Comparison of ENCODE assay signal across 9 mouse cellular contexts in the genomic region with DNA sequence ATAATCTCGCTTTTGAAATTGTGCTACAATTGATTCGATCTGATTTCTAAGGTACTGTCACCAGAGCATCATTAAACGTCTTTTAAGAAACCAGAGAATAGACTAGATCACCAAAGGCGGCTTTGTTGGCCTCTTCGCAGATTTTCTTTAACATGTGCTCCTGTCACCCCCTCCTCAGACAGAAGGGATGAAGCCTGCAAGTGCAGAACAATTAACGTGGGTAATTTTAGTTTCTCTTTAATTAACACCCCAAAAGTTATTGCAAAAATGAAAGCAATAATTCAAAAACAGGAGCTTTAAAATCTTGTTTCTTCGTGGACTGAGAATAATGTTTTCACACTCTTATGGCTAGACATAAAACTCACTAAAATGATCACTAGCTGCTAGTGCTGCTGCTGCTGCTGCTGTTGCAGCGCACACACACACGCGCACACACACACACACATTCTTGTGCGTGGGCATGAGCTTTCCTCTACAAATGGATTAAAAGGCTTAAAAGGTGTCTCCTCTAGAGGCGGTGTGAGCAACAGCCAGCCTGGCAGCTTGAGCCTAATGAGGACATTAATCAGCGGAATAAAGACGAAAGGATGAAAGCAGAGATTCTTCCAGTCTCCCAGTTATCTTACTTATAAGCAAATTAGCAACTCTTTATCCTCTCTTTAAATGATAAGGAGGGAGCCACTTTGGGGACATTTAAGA.
DNase-seq lines count a peak whose midpoint lies in the region; ATAC-seq lines count a peak whose summit lies in the region.
"Had no signal": no experiment of that assay in that cellular context is flagged by ENCODE, and none has a peak within 500 bp of the region (broad histone marks: within the 10 kb centered on the region; RNA-seq: fewer than 3 reads in every experiment).

No protein-coding gene starts in this region.

- no peak overlapping the region for H3K9ac ChIP-seq in forebrain, embryonic 14.5 days (ENCODE audit: low read length)
- no peak overlapping the region for H3K9ac ChIP-seq in midbrain, embryonic 12.5 days (replicated peaks)
- no peak overlapping the region for H3K9ac ChIP-seq in intestine, embryonic 16.5 days (ENCODE audit: low read depth, low read length)

- H3K27ac ChIP-seq in forebrain, embryonic 14.5 days (ENCODE audit: low read depth, low read length) = no peak overlapping the region; the same call in 1 of the 2 replicates
- peak overlapping the region; percentile 16; the same call in 1 of the 2 replicates for H3K27ac ChIP-seq in midbrain, embryonic 12.5 days (replicated peaks)
- no peak overlapping the region for H3K27ac ChIP-seq in intestine, embryonic 16.5 days (ENCODE audit: low read length)
- H3K27ac ChIP-seq: macrophage had no signal

- H3K4me2 ChIP-seq in forebrain, embryonic 14.5 days (ENCODE audit: low read length) = peak overlapping the region; percentile 42
- peak overlapping the region; percentile 41 for H3K4me2 ChIP-seq in midbrain, embryonic 12.5 days (replicated peaks)
- no peak overlapping the region for H3K4me2 ChIP-seq in intestine, embryonic 16.5 days (ENCODE audit: low read depth, low read length)

- ATAC-seq in frontal cortex, adult (ENCODE audit: low TSS enrichment) = peak; percentile 57
- ATAC-seq in forebrain, embryonic 14.5 days = peak; percentile 72
- ATAC-seq in midbrain, embryonic 12.5 days (ENCODE audit: low FRiP score, low read depth) = peak; percentile 67
- ATAC-seq in monocyte, adult 5-6 weeks (replicated peaks; ENCODE audit: insufficient number of reproducible peaks, low FRiP score, low TSS enrichment, poor library complexity, severe bottlenecking) = no peak
- no peak for ATAC-seq in intestine, embryonic 16.5 days

- DNase-seq in frontal cortex, postnatal 14 days (ENCODE audit: low spot score in 2 of 2) = no peak
- DNase-seq in Muller cell, postnatal 12 days (ENCODE audit: inconsistent ontology term) = peak; percentile 66
- DNase-seq in forebrain, embryonic 14.5 days (ENCODE audit: low spot score) = peak; percentile 84
- no peak for DNase-seq in urinary bladder, postnatal 36 days (ENCODE audit: low spot score in 2 of 2)

- no peaks in the 10 kb centered on the region for H3K9me3 ChIP-seq in forebrain, embryonic 14.5 days (replicated peaks; ENCODE audit: control insufficient read depth, low read length)
- no peaks in the 10 kb centered on the region for H3K9me3 ChIP-seq in midbrain, embryonic 12.5 days
- H3K9me3 ChIP-seq in intestine, embryonic 16.5 days (ENCODE audit: control insufficient read depth, low read length) = no peaks in the 10 kb centered on the region

- 6% methylated on average over 14 of the region's 14 CpGs for WGBS in forebrain, embryonic 14.5 days
- WGBS in midbrain, embryonic 12.5 days = 11% methylated on average over 14 of the region's 14 CpGs
- 49% methylated on average over 14 of the region's 14 CpGs for WGBS in intestine, embryonic 16.5 days

- H3K4me1 ChIP-seq in forebrain, embryonic 14.5 days (ENCODE audit: control insufficient read depth, insufficient read depth, low read length) = peaks cover 15% of the 10 kb centered on the region
- peaks cover 32% of the 10 kb centered on the region for H3K4me1 ChIP-seq in midbrain, embryonic 12.5 days
- H3K4me1 ChIP-seq in intestine, embryonic 16.5 days (ENCODE audit: control insufficient read depth, insufficient read depth, low read length) = no peaks in the 10 kb centered on the region

- 0 out of 2 replicates have a peak overlapping the region, but pooled peaks have one; percentile 6 for H3K4me3 ChIP-seq in forebrain, embryonic 14.5 days (ENCODE audit: low read depth, low read length)
- peak overlapping the region; percentile 14; the same call in 1 of the 2 replicates for H3K4me3 ChIP-seq in midbrain, embryonic 12.5 days
- H3K4me3 ChIP-seq in intestine, embryonic 16.5 days (ENCODE audit: low read length) = no peak overlapping the region

- H3K27me3 ChIP-seq in forebrain, embryonic 14.5 days (replicated peaks; ENCODE audit: control insufficient read depth, insufficient read depth, low read length) = peaks cover 52% of the 10 kb centered on the region
- peaks cover 36% of the 10 kb centered on the region for H3K27me3 ChIP-seq in midbrain, embryonic 12.5 days
- H3K27me3 ChIP-seq in intestine, embryonic 16.5 days (replicated peaks; ENCODE audit: control insufficient read depth, insufficient read depth, low read length) = no peaks in the 10 kb centered on the region

- H3K36me3 ChIP-seq in forebrain, embryonic 14.5 days (ENCODE audit: control insufficient read depth, insufficient read depth, low read length) = no peaks in the 10 kb centered on the region
- H3K36me3 ChIP-seq in midbrain, embryonic 12.5 days = no peaks in the 10 kb centered on the region
- no peaks in the 10 kb centered on the region for H3K36me3 ChIP-seq in intestine, embryonic 16.5 days (ENCODE audit: control insufficient read depth, insufficient read depth, low read length)

Comparison
In these comparisons a context has a peak if more than half of its experiments do, and no peak if none do; other contexts are left out.
1. ATAC-seq: peak in frontal cortex, adult (single experiment), forebrain, embryonic 14.5 days (single experiment) and midbrain, embryonic 12.5 days (single experiment); none in monocyte, adult 5-6 weeks (single experiment) and intestine, embryonic 16.5 days (single experiment).
2. DNase-seq: peak in Muller cell, postnatal 12 days (single experiment) and forebrain, embryonic 14.5 days (single experiment); none in frontal cortex, postnatal 14 days (0 of 2) and urinary bladder, postnatal 36 days (0 of 2).